Mouse (Mus musculus) liver, embryonic 14 days (tissue): Measurements from ENCODE around the gene Frzb. TPM values are rescaled to one million over a fixed set of nuclear protein-coding genes. Genes with fewer than 3 reads are reported as not detected.

Experiments
- polyA plus RNA-seq: library from polyadenylated mRNA; depleted of rRNA; stranded (reverse); fragments of >200 nt; gene quantifications from 2 replicates; pipeline ENCODE4 v1.2.3, GENCODE M21; 2012; rRNA removed

Frzb gene
- polyA plus RNA-seq, result 0.38 and 0.40 TPM in 2 replicates

GRCm38 (mm10) chr2:80447291-80447791 is at the start of gene Frzb:
Frzb (minus strand) TSS chr2:80447625.

Other genes with a start within 250 kb of the Frzb start
- not detected in 2 replicates for gene Prdx6b, start 155.2 kb downstream of the Frzb start, polyA plus RNA-seq
- gene Dnajc10, start 132.2 kb downstream of the Frzb start, polyA plus RNA-seq, result 8.6 and 9.7 TPM in 2 replicates
- gene Nckap1, start 133.8 kb upstream of the Frzb start, polyA plus RNA-seq, result 10.9 and 12.6 TPM in 2 replicates
- 3.6 and 4.1 TPM in 2 replicates for gene Dusp19, start 169.4 kb upstream of the Frzb start, polyA plus RNA-seq
- gene Nup35, start 169.6 kb upstream of the Frzb start, polyA plus RNA-seq, result 22.6 and 26.5 TPM in 2 replicates